In the genomic region with DNA sequence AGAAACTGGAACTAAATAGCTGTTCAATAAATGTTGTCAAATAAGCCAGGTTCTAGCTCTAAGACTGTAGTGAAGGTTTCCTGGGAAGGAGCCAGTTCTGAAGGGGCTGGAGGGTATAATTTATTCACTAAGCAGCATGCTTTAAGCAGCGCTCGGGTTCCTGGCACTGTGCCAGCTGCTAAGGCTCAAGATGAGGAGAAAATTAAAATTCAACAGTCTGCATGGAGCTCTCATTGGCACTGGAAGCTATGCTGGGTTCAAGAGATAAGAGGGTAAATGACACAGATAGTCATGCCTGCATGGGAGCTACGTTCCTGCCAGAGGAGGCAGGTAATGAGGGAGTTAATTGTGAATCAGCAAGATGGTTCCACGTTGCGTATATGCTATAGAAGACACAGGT, we compare ENCODE assay signal across 9 mouse cellular contexts. TPM values are rescaled to one million over a fixed set of nuclear protein-coding genes. Genes with fewer than 3 reads are reported as not detected.
A peak's percentile ranks its signal among the peaks of the same experiment; 100 is the strongest.
DNase-seq lines count a peak whose midpoint lies in the region; ATAC-seq and TF ChIP-seq lines count a peak whose summit lies in the region.
"Had no signal": no experiment of that assay in that cellular context is flagged by ENCODE, and none has a peak within 500 bp of the region (broad histone marks: within the 10 kb centered on the region; RNA-seq: fewer than 3 reads in every experiment).

No protein-coding gene starts in this region.

- H3K27ac ChIP-seq in hindbrain, embryonic 14.5 days, result 0 out of 2 replicates have a peak overlapping the region, but pooled peaks have one; percentile 16

- peak; percentile 8 for DNase-seq in heart, postnatal 4 days
- no peak for DNase-seq in heart, adult 8-10 months (ENCODE audit: low spot score)
- peak; percentile 97 for DNase-seq in brain, embryonic 14.5 days (ENCODE audit: low read depth)
- DNase-seq in hindbrain, embryonic 14.5 days (ENCODE audit: low spot score), result peak; percentile 85
- peak; percentile 32 for DNase-seq in mesoderm, embryonic 11.5 days (ENCODE audit: low read depth, low spot score)
- no peak for DNase-seq in natural killer cell, adult 2 months (ENCODE audit: low spot score in 2 of 2)
- DNase-seq in heart, adult 18-20 months, result no peak
- DNase-seq: thymus, postnatal 4 days had no signal

- H3K9me3 ChIP-seq in hindbrain, embryonic 14.5 days (ENCODE audit: control insufficient read depth, low read length), result no peaks in the 10 kb centered on the region

- no peak for TF ChIP-seq POLR2A in brain, embryonic 14.5 days (IDR thresholded peaks at IDR 0.05; ENCODE audit: borderline replicate concordance, extremely low read depth, insufficient read depth, insufficient read length, poor library complexity, severe bottlenecking)

- no peak overlapping the region for H3K4me3 ChIP-seq in hindbrain, embryonic 14.5 days (replicated peaks; ENCODE audit: low read length)

- H3K4me1 ChIP-seq in hindbrain, embryonic 14.5 days (replicated peaks; ENCODE audit: control insufficient read depth, insufficient read depth, low read length), result peaks cover 22% of the 10 kb centered on the region

- H3K9ac ChIP-seq in hindbrain, embryonic 14.5 days, result no peak overlapping the region

- TF ChIP-seq CTCF in brain, embryonic 14.5 days (IDR thresholded peaks at IDR 0.05; ENCODE audit: borderline replicate concordance, extremely low read depth, insufficient read depth, insufficient read length), result no peak

- WGBS in hindbrain, embryonic 14.5 days, result 30% methylated on average over 5 of the region's 5 CpGs

- H3K4me2 ChIP-seq in hindbrain, embryonic 14.5 days (replicated peaks), result no peak overlapping the region

- ATAC-seq in hindbrain, embryonic 14.5 days (ENCODE audit: low FRiP score), result peak; percentile 66
- no peak for ATAC-seq in granulocyte monocyte progenitor cell, adult 5-6 weeks (replicated peaks; ENCODE audit: poor library complexity, severe bottlenecking)

- H3K27me3 ChIP-seq in hindbrain, embryonic 14.5 days (ENCODE audit: control insufficient read depth, insufficient read depth, low read length), result 0 out of 2 replicates have a peak, but pooled peaks cover 5% of the 10 kb centered on the region

- no peaks in the 10 kb centered on the region for H3K36me3 ChIP-seq in hindbrain, embryonic 14.5 days (replicated peaks; ENCODE audit: control insufficient read depth, insufficient read depth)

RNA-seq across cellular contexts. Expression of a gene that starts 26.3 kb away (rescaled TPM):
- not detected for total RNA-seq in heart, postnatal 4 days (2021)
- not detected for total RNA-seq in heart, adult 8-10 months (2022)
- polyA plus RNA-seq in brain, embryonic 14.5 days (2012; rRNA removed), result 9.9 and 10.2 TPM in 2 replicates
- polyA plus RNA-seq in hindbrain, embryonic 14.5 days (2014; fragmentation: Nextera tagmentation; extraction: Ambion mirVana), result 6.7 and 7.3 TPM in 2 replicates
- not detected for total RNA-seq in heart, adult 18-20 months (2021)
- not detected in 2 replicates for total RNA-seq in granulocyte monocyte progenitor cell, adult 5-6 weeks (2014; fragmentation: Nextera tagmentation)
- not detected in 2 replicates for total RNA-seq in granulocyte monocyte progenitor cell, adult 5-6 weeks (2017)

Comparison
In these comparisons a context has a peak if more than half of its experiments do, and no peak if none do; other contexts are left out.
1. DNase-seq: peak in heart, postnatal 4 days (single experiment), brain, embryonic 14.5 days (single experiment), hindbrain, embryonic 14.5 days (single experiment) and mesoderm, embryonic 11.5 days (single experiment); none in heart, adult 8-10 months (single experiment), natural killer cell, adult 2 months (0 of 2) and heart, adult 18-20 months (0 of 2).